Mouse (Mus musculus) hindlimb bud, embryonic 11.5 days (tissue): Measurements from ENCODE around the gene Zbtb7a.
"Not testable (repeated sequence)": the region's sequence is repeated elsewhere in the genome, so short reads cannot be mapped to it uniquely, and the experiment has no call there.

Experiments used
- DNase-seq: peaks from one replicate; pipeline ENCODE4 v3.0.0-alpha.2; 2012; ENCODE audit warnings: low read depth, low spot score; ENCODE audit errors: extremely low spot score

Zbtb7a gene

GRCm38 (mm10) chr10:81168087-81168431 is 33.0 kb downstream of the Zbtb7a start:
- DNase-seq: no peak

GRCm38 (mm10) chr10:81168521-81169244 is 33.7 kb downstream of the Zbtb7a start:
- no peak for DNase-seq

- DNase-seq: not testable (repeated sequence)
Observed at GRCm38 (mm10) chr10:81169411-81169900, 34.4 kb downstream of the Zbtb7a start.

- peak; percentile 67 for DNase-seq
Observed at GRCm38 (mm10) chr10:81173132-81173531, 38.1 kb downstream of the Zbtb7a start.

GRCm38 (mm10) chr10:81174617-81175344 is 39.8 kb downstream of the Zbtb7a start:
- DNase-seq: no peak

- not testable (repeated sequence) for DNase-seq
Observed at GRCm38 (mm10) chr10:81175345-81175701, 40.3 kb downstream of the Zbtb7a start.

- DNase-seq: peak; percentile 89
Observed at GRCm38 (mm10) chr10:81175936-81176465, 41.0 kb downstream of the Zbtb7a start.

- no peak for DNase-seq
Observed at GRCm38 (mm10) chr10:81176466-81177271, 41.6 kb downstream of the Zbtb7a start, which contains the start of gene Eef2. Eef2 (plus strand) TSS chr10:81176631.

- no peak for DNase-seq
Observed at GRCm38 (mm10) chr10:81177491-81177925, 42.5 kb downstream of the Zbtb7a start.

- DNase-seq: no peak
Observed at GRCm38 (mm10) chr10:81177958-81178712, 43.1 kb downstream of the Zbtb7a start.

- DNase-seq: no peak
Observed at GRCm38 (mm10) chr10:81178927-81179326, 43.9 kb downstream of the Zbtb7a start.

GRCm38 (mm10) chr10:81179451-81180342 is 44.7 kb downstream of the Zbtb7a start:
- no peak for DNase-seq

- DNase-seq: no peak
Observed at GRCm38 (mm10) chr10:81180946-81181345, 45.9 kb downstream of the Zbtb7a start.

GRCm38 (mm10) chr10:81181860-81182259 is 46.8 kb downstream of the Zbtb7a start:
- DNase-seq: not testable (repeated sequence)

- peak; percentile 100 for DNase-seq
Observed at GRCm38 (mm10) chr10:81182336-81183333, 47.6 kb downstream of the Zbtb7a start, which contains the start of gene Dapk3. Dapk3 (plus strand) TSS chr10:81183005.

GRCm38 (mm10) chr10:81183805-81184204 is 48.8 kb downstream of the Zbtb7a start, which contains the start of gene 4930442H23Rik:
4930442H23Rik (minus strand) TSS chr10:81183849.
- no peak for DNase-seq

GRCm38 (mm10) chr10:81184765-81185164 is 49.7 kb downstream of the Zbtb7a start:
- DNase-seq: no peak

- no peak for DNase-seq
Observed at GRCm38 (mm10) chr10:81187161-81187560, 52.1 kb downstream of the Zbtb7a start.
